In the genomic region with DNA sequence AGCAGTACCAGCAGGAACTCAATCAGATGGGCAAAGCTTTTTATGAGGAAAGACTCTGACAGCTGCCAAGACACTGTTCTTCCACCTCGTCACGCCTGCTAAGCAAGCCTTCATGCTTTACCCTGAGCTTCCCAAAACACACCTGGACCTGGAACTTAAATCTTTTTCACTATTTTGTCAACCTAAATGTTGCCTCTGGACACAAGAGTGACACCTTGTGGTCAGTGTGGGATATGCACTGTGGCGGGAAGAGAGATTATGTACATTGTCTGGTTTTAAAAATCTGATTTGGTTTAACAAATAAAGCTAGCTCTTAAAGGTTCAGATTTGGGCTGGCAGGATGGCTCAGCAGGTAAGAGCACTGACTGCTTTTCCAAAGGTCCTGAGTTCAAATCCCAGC, we compare ENCODE assay signal across 8 mouse cellular contexts. TPM values are rescaled to one million over a fixed set of nuclear protein-coding genes. Genes with fewer than 3 reads are reported as not detected.
DNase-seq lines count a peak whose midpoint lies in the region; ATAC-seq and TF ChIP-seq lines count a peak whose summit lies in the region.

No protein-coding gene starts in this region.

- no peak overlapping the region for H3K9ac ChIP-seq in forebrain, postnatal 0 days
- no peak overlapping the region for H3K9ac ChIP-seq in forebrain, embryonic 12.5 days
- H3K9ac ChIP-seq in midbrain, embryonic 14.5 days (replicated peaks; ENCODE audit: low read length): no peak overlapping the region
- no peak overlapping the region for H3K9ac ChIP-seq in midbrain, embryonic 15.5 days
- no peak overlapping the region for H3K9ac ChIP-seq in hindbrain, postnatal 0 days (replicated peaks; ENCODE audit: low read length)

- TF ChIP-seq CTCF in forebrain, postnatal 0 days (IDR thresholded peaks at IDR 0.05; ENCODE audit: low read depth): peak; percentile 74
- TF ChIP-seq CTCF in bone marrow macrophage, adult 2 months (IDR thresholded peaks at IDR 0.05; ENCODE audit: low read depth, low read length): 0 out of 2 replicates have a peak, but pooled peaks have one; percentile 38
- TF ChIP-seq CTCF in hindbrain, postnatal 0 days (IDR thresholded peaks at IDR 0.05; ENCODE audit: low read depth): peak; percentile 80

- no peaks in the 10 kb centered on the region for H3K27me3 ChIP-seq in forebrain, postnatal 0 days (ENCODE audit: insufficient read depth, low read length)
- no peaks in the 10 kb centered on the region for H3K27me3 ChIP-seq in forebrain, embryonic 12.5 days
- no peaks in the 10 kb centered on the region for H3K27me3 ChIP-seq in midbrain, embryonic 14.5 days (ENCODE audit: control insufficient read depth, insufficient read depth, low read length)
- H3K27me3 ChIP-seq in midbrain, embryonic 15.5 days (replicated peaks): no peaks in the 10 kb centered on the region
- H3K27me3 ChIP-seq in hindbrain, postnatal 0 days (ENCODE audit: insufficient read depth, low read length): no peaks in the 10 kb centered on the region

- H3K4me1 ChIP-seq in forebrain, postnatal 0 days (ENCODE audit: insufficient read depth): no peaks in the 10 kb centered on the region
- no peaks in the 10 kb centered on the region for H3K4me1 ChIP-seq in forebrain, embryonic 12.5 days
- H3K4me1 ChIP-seq in midbrain, embryonic 14.5 days (ENCODE audit: control insufficient read depth, insufficient read depth, low read length): no peaks in the 10 kb centered on the region
- no peaks in the 10 kb centered on the region for H3K4me1 ChIP-seq in midbrain, embryonic 15.5 days
- peaks cover 19% of the 10 kb centered on the region for H3K4me1 ChIP-seq in bone marrow macrophage, adult 2 months (ENCODE audit: control insufficient read depth, insufficient read depth, low read length)
- H3K4me1 ChIP-seq in hindbrain, postnatal 0 days (ENCODE audit: insufficient read depth, low read length): no peaks in the 10 kb centered on the region

- no peak for TF ChIP-seq POLR2A in bone marrow macrophage, adult 2 months (IDR thresholded peaks at IDR 0.05; ENCODE audit: borderline replicate concordance, low read depth, low read length)

- no peak for DNase-seq in forebrain, postnatal 0 days
- DNase-seq in midbrain, embryonic 14.5 days: peak; percentile 67
- DNase-seq in hindbrain, postnatal 0 days (ENCODE audit: low spot score): peak; percentile 42
- peak; percentile 70 for DNase-seq in lung, postnatal 36 days
- DNase-seq in yolk sac, embryonic 10.5 days (ENCODE audit: low spot score): no peak

- no peak overlapping the region for H3K4me3 ChIP-seq in forebrain, postnatal 0 days (ENCODE audit: low read depth, low read length)
- H3K4me3 ChIP-seq in forebrain, embryonic 12.5 days (replicated peaks): no peak overlapping the region
- H3K4me3 ChIP-seq in midbrain, embryonic 14.5 days (replicated peaks; ENCODE audit: low read depth, low read length): no peak overlapping the region
- no peak overlapping the region for H3K4me3 ChIP-seq in midbrain, embryonic 15.5 days
- H3K4me3 ChIP-seq in bone marrow macrophage, adult 2 months (ENCODE audit: insufficient read depth, low read length): no peak overlapping the region
- H3K4me3 ChIP-seq in hindbrain, postnatal 0 days (ENCODE audit: low read length): no peak overlapping the region

- WGBS in forebrain, postnatal 0 days: 63% methylated on average over 3 of the region's 3 CpGs
- 56% methylated on average over 3 of the region's 3 CpGs for WGBS in forebrain, embryonic 12.5 days
- WGBS in midbrain, embryonic 14.5 days: 63% methylated on average over 3 of the region's 3 CpGs
- 63% methylated on average over 3 of the region's 3 CpGs for WGBS in midbrain, embryonic 15.5 days
- 62% methylated on average over 3 of the region's 3 CpGs for WGBS in hindbrain, postnatal 0 days

- H3K4me2 ChIP-seq in forebrain, postnatal 0 days (ENCODE audit: low read depth): no peak overlapping the region
- no peak overlapping the region for H3K4me2 ChIP-seq in forebrain, embryonic 12.5 days
- no peak overlapping the region for H3K4me2 ChIP-seq in midbrain, embryonic 14.5 days (ENCODE audit: low read length)
- no peak overlapping the region for H3K4me2 ChIP-seq in midbrain, embryonic 15.5 days
- no peak overlapping the region for H3K4me2 ChIP-seq in hindbrain, postnatal 0 days (ENCODE audit: low read depth, low read length)

- no peaks in the 10 kb centered on the region for H3K9me3 ChIP-seq in forebrain, postnatal 0 days (ENCODE audit: low read length)
- no peaks in the 10 kb centered on the region for H3K9me3 ChIP-seq in forebrain, embryonic 12.5 days
- no peaks in the 10 kb centered on the region for H3K9me3 ChIP-seq in midbrain, embryonic 14.5 days (ENCODE audit: control insufficient read depth, low read length)
- no peaks in the 10 kb centered on the region for H3K9me3 ChIP-seq in midbrain, embryonic 15.5 days
- no peaks in the 10 kb centered on the region for H3K9me3 ChIP-seq in hindbrain, postnatal 0 days (ENCODE audit: low read length)

- ATAC-seq in forebrain, postnatal 0 days: no peak
- no peak for ATAC-seq in forebrain, embryonic 12.5 days (ENCODE audit: low FRiP score)
- no peak for ATAC-seq in midbrain, embryonic 14.5 days (ENCODE audit: low FRiP score, low TSS enrichment)
- no peak for ATAC-seq in midbrain, embryonic 15.5 days (replicated peaks)
- no peak for ATAC-seq in hindbrain, postnatal 0 days

- no peak overlapping the region for H3K27ac ChIP-seq in forebrain, postnatal 0 days (ENCODE audit: low read depth, low read length)
- no peak overlapping the region for H3K27ac ChIP-seq in forebrain, embryonic 12.5 days
- H3K27ac ChIP-seq in midbrain, embryonic 14.5 days (replicated peaks; ENCODE audit: low read depth, low read length): no peak overlapping the region
- no peak overlapping the region for H3K27ac ChIP-seq in midbrain, embryonic 15.5 days
- no peak overlapping the region for H3K27ac ChIP-seq in bone marrow macrophage, adult 2 months (ENCODE audit: insufficient read depth, low read depth, low read length)
- no peak overlapping the region; the same call in 1 of the 2 replicates for H3K27ac ChIP-seq in hindbrain, postnatal 0 days

- H3K36me3 ChIP-seq in forebrain, postnatal 0 days (ENCODE audit: insufficient read depth): peaks cover 31% of the 10 kb centered on the region
- H3K36me3 ChIP-seq in forebrain, embryonic 12.5 days (replicated peaks): peaks cover 38% of the 10 kb centered on the region
- H3K36me3 ChIP-seq in midbrain, embryonic 14.5 days (ENCODE audit: control insufficient read depth, insufficient read depth, low read length): peaks cover 41% of the 10 kb centered on the region
- H3K36me3 ChIP-seq in midbrain, embryonic 15.5 days (replicated peaks): peaks cover 15% of the 10 kb centered on the region
- H3K36me3 ChIP-seq in hindbrain, postnatal 0 days (ENCODE audit: insufficient read depth, low read length): peaks cover 20% of the 10 kb centered on the region

RNA-seq across cellular contexts. Expression of gene Tpm3, which starts 6.9 kb away (rescaled TPM):
- 315 and 316 TPM in 2 replicates for total RNA-seq in forebrain, postnatal 0 days (2014; rRNA removed)
- 419 and 440 TPM in 2 replicates for polyA plus RNA-seq in forebrain, postnatal 0 days (2015; fragmentation: Nextera tagmentation; extraction: Ambion mirVana)
- polyA plus RNA-seq in forebrain, embryonic 12.5 days (2016; fragmentation: Nextera tagmentation; extraction: Ambion mirVana): 496 and 499 TPM in 2 replicates
- polyA plus RNA-seq in midbrain, embryonic 14.5 days (2014; fragmentation: Nextera tagmentation; extraction: Ambion mirVana): 333 and 357 TPM in 2 replicates
- polyA plus RNA-seq in midbrain, embryonic 15.5 days (2015; fragmentation: Nextera tagmentation; extraction: Ambion mirVana): 382 TPM in 2 replicates
- 739 and 786 TPM in 2 replicates for polyA plus RNA-seq in bone marrow macrophage, adult 2 months (2012; ENCODE audit: insufficient read depth, insufficient read length, missing spikeins)
- 136 and 142 TPM in 2 replicates for total RNA-seq in hindbrain, postnatal 0 days (2014; rRNA removed)
- polyA plus RNA-seq in hindbrain, postnatal 0 days (2015; fragmentation: Nextera tagmentation; extraction: Ambion mirVana): 300 and 302 TPM in 2 replicates

RNA-seq across cellular contexts. Expression of gene Ubap2l, which starts 13.1 kb away (rescaled TPM):
- 76.9 and 103 TPM in 2 replicates for total RNA-seq in forebrain, postnatal 0 days (2014; rRNA removed)
- polyA plus RNA-seq in forebrain, postnatal 0 days (2015; fragmentation: Nextera tagmentation; extraction: Ambion mirVana): 93.8 and 118 TPM in 2 replicates
- 205 and 225 TPM in 2 replicates for polyA plus RNA-seq in forebrain, embryonic 12.5 days (2016; fragmentation: Nextera tagmentation; extraction: Ambion mirVana)
- 126 and 174 TPM in 2 replicates for polyA plus RNA-seq in midbrain, embryonic 14.5 days (2014; fragmentation: Nextera tagmentation; extraction: Ambion mirVana)
- polyA plus RNA-seq in midbrain, embryonic 15.5 days (2015; fragmentation: Nextera tagmentation; extraction: Ambion mirVana): 126 and 135 TPM in 2 replicates
- 200 and 228 TPM in 2 replicates for polyA plus RNA-seq in bone marrow macrophage, adult 2 months (2012; ENCODE audit: insufficient read depth, insufficient read length, missing spikeins)
- 83.1 and 102 TPM in 2 replicates for total RNA-seq in hindbrain, postnatal 0 days (2014; rRNA removed)
- polyA plus RNA-seq in hindbrain, postnatal 0 days (2015; fragmentation: Nextera tagmentation; extraction: Ambion mirVana): 109 and 113 TPM in 2 replicates

RNA-seq across cellular contexts. Expression of gene 4933434E20Rik, which starts 14.1 kb away (rescaled TPM):
- 91.3 and 94.7 TPM in 2 replicates for total RNA-seq in forebrain, postnatal 0 days (2014; rRNA removed)
- 213 and 221 TPM in 2 replicates for polyA plus RNA-seq in forebrain, postnatal 0 days (2015; fragmentation: Nextera tagmentation; extraction: Ambion mirVana)
- polyA plus RNA-seq in forebrain, embryonic 12.5 days (2016; fragmentation: Nextera tagmentation; extraction: Ambion mirVana): 188 and 189 TPM in 2 replicates
- 229 and 241 TPM in 2 replicates for polyA plus RNA-seq in midbrain, embryonic 14.5 days (2014; fragmentation: Nextera tagmentation; extraction: Ambion mirVana)
- 205 and 210 TPM in 2 replicates for polyA plus RNA-seq in midbrain, embryonic 15.5 days (2015; fragmentation: Nextera tagmentation; extraction: Ambion mirVana)
- 84.4 and 85.5 TPM in 2 replicates for polyA plus RNA-seq in bone marrow macrophage, adult 2 months (2012; ENCODE audit: insufficient read depth, insufficient read length, missing spikeins)
- 95.6 and 110 TPM in 2 replicates for total RNA-seq in hindbrain, postnatal 0 days (2014; rRNA removed)
- 228 and 254 TPM in 2 replicates for polyA plus RNA-seq in hindbrain, postnatal 0 days (2015; fragmentation: Nextera tagmentation; extraction: Ambion mirVana)

RNA-seq across cellular contexts. Expression of gene Nup210l, which starts 38.4 kb away (rescaled TPM):
- total RNA-seq in forebrain, postnatal 0 days (2014; rRNA removed): 0.31 and 0.38 TPM in 2 replicates
- 0.10 and 0.11 TPM in 2 replicates for polyA plus RNA-seq in forebrain, postnatal 0 days (2015; fragmentation: Nextera tagmentation; extraction: Ambion mirVana)
- 0.50 and 0.69 TPM in 2 replicates for polyA plus RNA-seq in forebrain, embryonic 12.5 days (2016; fragmentation: Nextera tagmentation; extraction: Ambion mirVana)
- polyA plus RNA-seq in midbrain, embryonic 14.5 days (2014; fragmentation: Nextera tagmentation; extraction: Ambion mirVana): 0.18 and 0.61 TPM in 2 replicates
- 0.26 and 0.43 TPM in 2 replicates for polyA plus RNA-seq in midbrain, embryonic 15.5 days (2015; fragmentation: Nextera tagmentation; extraction: Ambion mirVana)
- 0.28 and 0.69 TPM in 2 replicates for polyA plus RNA-seq in bone marrow macrophage, adult 2 months (2012; ENCODE audit: insufficient read depth, insufficient read length, missing spikeins)
- 0.52 and 0.65 TPM in 2 replicates for total RNA-seq in hindbrain, postnatal 0 days (2014; rRNA removed)
- polyA plus RNA-seq in hindbrain, postnatal 0 days (2015; fragmentation: Nextera tagmentation; extraction: Ambion mirVana): 0.11 TPM in 2 replicates

Comparison
In these comparisons a context has a peak if more than half of its experiments do, and no peak if none do; other contexts are left out.
1. DNase-seq: peak in midbrain, embryonic 14.5 days (single experiment), hindbrain, postnatal 0 days (single experiment) and lung, postnatal 36 days (single experiment); none in forebrain, postnatal 0 days (single experiment) and yolk sac, embryonic 10.5 days (single experiment).
2. Peak in every context shown above with its lines, with median percentiles within 50 percentile points of each other: CTCF ChIP-seq.